Mouse (Mus musculus) forebrain, embryonic 10.5 days (tissue): ENCODE results near the gene Fignl1. TPM values are rescaled to one million over a fixed set of nuclear protein-coding genes. Genes with fewer than 3 reads are reported as not detected.

Source experiments
- DNase-seq: peaks from one replicate; pipeline ENCODE4 v3.0.0-alpha.2; 2017; ENCODE audit warnings: low spot score; ENCODE audit errors: extremely low spot score
- H3K27ac ChIP-seq: fragments of 300-500 bp; sonication (generic); 2 replicates; pipeline ENCODE4 v1.5.1; 2016; ENCODE audit warnings: mild to moderate bottlenecking
- H3K27me3 ChIP-seq: fragments of 300-500 bp; sonication (generic); 2 replicates; pipeline ENCODE4 v1.6.1; 2016; ENCODE audit warnings: mild to moderate bottlenecking; ENCODE audit not compliant: poor library complexity, severe bottlenecking
- H3K36me3 ChIP-seq: fragments of 300-500 bp; sonication (generic); replicated peaks from 2 replicates; pipeline ENCODE4 v1.6.1; 2016; ENCODE audit warnings: mild to moderate bottlenecking, moderate library complexity
- H3K4me1 ChIP-seq: fragments of 300-500 bp; sonication (generic); 2 replicates; pipeline ENCODE4 v1.6.1; 2016
- H3K4me3 ChIP-seq: fragments of 300-500 bp; sonication (generic); 2 replicates; pipeline ENCODE4 v1.5.1; 2016; ENCODE audit warnings: mild to moderate bottlenecking, moderate library complexity
- H3K9me3 ChIP-seq: fragments of 300-500 bp; sonication (generic); 2 replicates; pipeline ENCODE4 v1.6.1; 2016; ENCODE audit warnings: mild to moderate bottlenecking, moderate library complexity
- WGBS: fragments of 180-500 bp; shearing (Covaris S2); methylation state at CpG from one replicate; pipeline ENCODE4 v1.1.7; 2016; 5-methylcytosine and 5-hydroxymethylcytosine counted together
- polyA plus RNA-seq: library from polyadenylated mRNA; unstranded; fragments of >200 nt; fragmentation: Nextera tagmentation; extraction: Ambion mirVana; gene quantifications from 2 replicates; pipeline ENCODE4 v1.2.1, GENCODE M21; 2016

Gene Fignl1
- polyA plus RNA-seq, 1 experiment from 2014 or later: 101 TPM

DNA sequence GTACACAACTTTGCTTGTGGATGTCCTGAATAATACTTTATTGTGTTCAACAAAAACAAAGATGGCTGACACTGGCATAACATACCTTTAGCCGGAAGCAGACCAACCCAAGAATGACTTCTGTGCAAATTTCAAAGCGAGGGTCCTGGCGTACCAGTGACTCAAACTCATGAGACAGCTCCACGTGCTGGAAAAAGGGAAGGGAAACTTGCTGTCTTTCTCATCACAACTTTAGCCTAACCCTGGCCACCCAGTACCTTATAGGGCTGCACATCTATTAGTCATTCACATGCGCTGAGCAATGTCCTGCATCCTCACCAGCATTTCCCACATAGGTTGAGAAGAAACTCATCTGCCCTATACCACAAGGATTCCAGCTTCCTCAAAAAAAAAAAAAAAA, 10.4 kb upstream of the Fignl1 start:
- DNase-seq: no peak
- Histone ChIP-seq H3K4me3 (no peak overlapping the region), H3K36me3 (no peaks in the 10 kb centered on the region), H3K4me1 (peaks cover 45% of the 10 kb centered on the region), H3K27ac (no peak overlapping the region), H3K27me3 (0 out of 2 replicates have a peak, but pooled peaks cover 9% of the 10 kb centered on the region), H3K9me3 (no peaks in the 10 kb centered on the region)
- WGBS: 90% methylated on average over 5 of the region's 5 CpGs

DNA sequence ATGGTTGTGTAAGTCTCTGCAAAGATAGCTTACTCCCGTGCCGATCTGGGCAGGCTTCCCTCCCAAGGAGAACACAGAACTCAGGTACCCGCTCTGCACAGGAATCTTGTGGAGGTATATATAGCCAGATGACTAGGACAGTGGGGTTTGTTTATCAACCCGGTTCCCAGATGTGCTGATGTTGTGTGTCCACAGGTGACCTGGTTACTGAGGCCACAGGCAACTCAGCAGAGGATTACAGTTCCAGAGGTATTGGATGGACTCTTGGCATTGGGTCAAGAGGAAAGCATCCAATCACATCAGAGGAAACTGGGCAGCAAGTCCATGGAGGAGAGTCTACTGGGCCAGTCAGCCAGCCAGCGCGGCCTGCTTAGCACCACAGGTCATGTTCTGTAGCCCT, 10.0 kb upstream of the Fignl1 start:
- Histone ChIP-seq H3K27ac (no peak overlapping the region; the same call in 1 of the 2 replicates), H3K4me1 (peaks cover 40% of the 10 kb centered on the region), H3K9me3 (no peaks in the 10 kb centered on the region), H3K36me3 (no peaks in the 10 kb centered on the region), H3K27me3 (0 out of 2 replicates have a peak, but pooled peaks cover 5% of the 10 kb centered on the region), H3K4me3 (no peak overlapping the region)
- DNase-seq: no peak
- WGBS: 91% methylated on average over 6 of the region's 6 CpGs

DNA sequence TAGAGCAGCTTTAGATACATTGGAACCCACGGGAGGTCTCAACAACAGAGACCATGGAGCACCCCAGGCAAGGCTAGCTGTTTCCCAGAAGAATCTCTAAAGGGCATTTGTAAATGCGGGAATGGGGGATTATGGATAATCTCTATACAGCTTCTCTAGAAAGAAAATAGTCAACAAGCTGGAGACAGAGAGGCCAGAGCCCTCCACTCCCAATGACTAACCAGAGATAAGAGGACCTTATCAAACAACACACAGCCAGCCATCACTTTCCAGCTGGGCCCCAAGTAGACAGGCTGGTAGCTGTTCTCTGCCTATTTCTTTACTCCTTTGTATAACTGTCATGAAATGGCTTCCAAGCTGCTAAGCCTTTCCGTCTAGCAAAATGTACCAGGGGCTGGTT, 7.0 kb upstream of the Fignl1 start:
- H3K36me3 ChIP-seq: no peaks in the 10 kb centered on the region
- H3K4me1 ChIP-seq: peaks cover 25% of the 10 kb centered on the region
- H3K4me3 ChIP-seq: no peak overlapping the region
- 0 out of 2 replicates have a peak, but pooled peaks cover 3% of the 10 kb centered on the region for H3K27me3 ChIP-seq
- H3K9me3 ChIP-seq: no peaks in the 10 kb centered on the region
- peak overlapping the region; percentile 51 for H3K27ac ChIP-seq
- WGBS: 72% methylated on average over 3 of the region's 3 CpGs
- no peak for DNase-seq

DNA sequence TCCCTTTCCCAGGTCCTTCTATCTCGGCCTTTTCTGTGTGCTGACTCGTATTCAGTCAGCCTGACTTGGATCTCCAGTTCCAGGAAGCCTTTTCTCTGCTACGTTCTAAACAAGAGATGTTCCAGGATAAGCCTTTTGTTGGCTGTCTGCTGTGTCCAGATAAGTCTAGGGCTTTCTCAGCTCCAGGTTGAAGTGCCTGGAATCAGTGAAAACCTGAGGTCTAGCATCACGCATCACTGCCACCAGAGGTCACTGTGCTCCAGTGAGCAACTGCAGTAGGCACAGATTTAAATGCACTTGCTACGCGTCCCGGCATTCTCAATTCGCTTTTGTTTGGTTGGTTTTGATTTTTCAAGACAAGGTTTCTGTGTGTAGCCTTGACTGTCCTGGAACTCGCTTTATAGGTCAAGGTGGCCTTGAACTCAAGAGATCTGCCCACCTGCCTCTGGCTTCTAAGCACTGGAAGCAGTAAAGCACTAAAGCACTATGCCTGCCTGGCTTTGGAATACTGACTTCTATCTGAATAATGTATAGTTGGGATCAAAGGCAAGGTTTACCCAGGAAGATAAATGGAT, 3.2 kb upstream of the Fignl1 start:
- WGBS: 22% methylated on average over 9 of the region's 9 CpGs
- Histone ChIP-seq H3K36me3 (peaks cover under 1% of the 10 kb centered on the region; the same call in 1 of the 2 replicates), H3K4me1 (peaks cover 54% of the 10 kb centered on the region), H3K27me3 (0 out of 2 replicates have a peak, but pooled peaks cover 3% of the 10 kb centered on the region), H3K9me3 (no peaks in the 10 kb centered on the region), H3K4me3 (no peak overlapping the region), H3K27ac (peak overlapping the region; percentile 73)
- DNase-seq: peak; percentile 83

DNA sequence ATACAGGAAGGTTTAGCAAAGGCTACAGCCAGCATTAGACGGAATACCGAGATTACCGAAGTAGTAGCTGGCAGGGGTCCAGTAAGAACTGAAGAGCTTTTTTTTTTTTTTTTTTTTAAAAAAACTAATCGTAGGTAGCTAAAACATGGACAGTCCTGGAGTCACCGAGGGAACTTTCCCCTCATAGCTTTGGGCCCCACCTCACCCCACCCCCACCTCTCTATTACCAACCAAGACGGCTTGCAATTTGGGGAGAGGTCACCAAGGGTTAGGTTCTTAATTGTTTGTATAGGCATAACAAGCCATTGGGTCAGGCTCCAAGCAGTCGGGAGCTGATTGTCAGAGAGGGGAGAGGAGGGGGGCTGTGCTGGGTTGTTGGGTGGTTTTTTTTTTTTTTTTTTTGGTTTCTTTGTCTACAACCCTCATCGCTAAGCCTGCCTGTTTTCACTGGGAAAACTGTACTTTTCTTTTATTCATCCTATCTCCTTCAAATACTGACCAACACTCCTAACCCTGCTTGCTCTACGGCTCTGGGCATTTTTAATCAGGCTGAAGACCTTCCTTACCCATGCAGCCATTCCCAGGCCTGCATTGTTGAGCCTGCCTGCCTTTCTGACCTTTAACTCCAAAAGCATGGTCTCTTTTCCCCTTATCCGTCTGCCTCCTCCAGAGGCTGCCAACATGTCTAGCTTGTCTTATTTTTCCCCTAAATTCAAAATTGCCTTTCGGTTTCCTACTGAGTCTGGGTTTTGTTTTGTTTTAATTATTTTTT, 828 bp upstream of the Fignl1 start:
- peak; percentile 78 for DNase-seq
- Histone ChIP-seq H3K4me3 (peak overlapping the region; percentile 74), H3K36me3 (peaks cover 24% of the 10 kb centered on the region), H3K27me3 (no peaks in the 10 kb centered on the region), H3K9me3 (no peaks in the 10 kb centered on the region), H3K4me1 (peaks cover 52% of the 10 kb centered on the region), H3K27ac (peak overlapping the region; percentile 100)
- WGBS: under 1% methylated on average over 11 of the region's 11 CpGs

DNA sequence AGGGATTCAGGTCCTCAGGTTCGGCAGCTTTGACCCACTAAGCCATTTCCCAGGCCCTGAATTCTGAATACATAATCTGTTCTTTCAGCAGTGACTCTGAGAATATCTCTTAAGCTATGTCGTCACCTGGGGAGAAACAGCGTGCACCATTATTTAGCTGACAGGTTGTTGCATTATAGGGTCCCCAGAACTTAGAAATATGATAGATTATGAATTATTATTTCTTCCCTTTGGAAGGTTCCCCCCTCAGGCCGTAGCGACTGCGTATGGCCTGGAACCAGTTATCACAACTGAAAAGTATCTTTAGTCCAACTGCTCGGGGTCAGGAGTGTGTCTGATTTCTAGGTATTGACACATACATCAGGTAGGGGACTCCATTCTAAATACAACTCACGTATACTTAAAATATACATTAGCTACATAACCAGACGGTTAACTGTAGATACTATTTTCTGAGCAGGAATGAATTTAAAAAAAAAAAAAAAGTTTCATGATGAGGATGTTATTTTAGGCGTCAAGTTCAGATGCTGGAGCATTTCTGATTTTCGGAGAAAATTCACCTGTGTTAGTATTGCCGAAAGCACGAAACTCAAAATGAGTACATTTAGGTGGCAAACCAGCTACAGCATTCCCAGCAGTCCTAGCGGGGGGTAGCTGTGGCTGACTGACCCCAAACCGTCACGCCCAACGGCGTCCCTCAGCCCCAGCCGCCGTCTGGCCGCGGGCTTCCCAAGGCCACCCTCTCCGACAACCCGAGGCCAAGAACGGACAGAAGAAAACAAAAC, 535 bp downstream of the Fignl1 start:
- Histone ChIP-seq H3K27me3 (no peaks in the 10 kb centered on the region), H3K36me3 (peaks cover 37% of the 10 kb centered on the region), H3K27ac (peak overlapping the region; percentile 100), H3K4me1 (peaks cover 52% of the 10 kb centered on the region), H3K9me3 (no peaks in the 10 kb centered on the region), H3K4me3 (peak overlapping the region; percentile 74)
- WGBS: 15% methylated on average over 25 of the region's 25 CpGs
- DNase-seq: no peak

DNA sequence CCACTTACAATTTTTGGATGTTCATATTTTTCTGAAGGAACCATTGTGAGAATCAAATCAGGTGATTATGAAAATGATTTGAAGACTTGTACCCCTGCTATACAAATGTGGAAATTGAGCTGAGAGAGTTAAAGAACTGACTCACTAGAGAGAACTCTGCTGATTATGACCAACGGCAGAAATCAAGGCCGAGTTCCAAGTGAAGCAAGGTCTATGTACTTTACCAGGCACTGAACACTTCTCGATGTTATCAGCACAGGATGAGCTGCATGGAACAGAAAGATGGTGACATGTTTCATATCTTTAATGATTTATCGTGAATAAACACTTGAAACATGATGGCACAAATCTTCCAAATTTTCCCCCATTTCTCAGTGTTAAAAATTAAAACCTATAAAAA, 2.8 kb downstream of the Fignl1 start:
- Histone ChIP-seq H3K4me3 (no peak overlapping the region), H3K9me3 (no peaks in the 10 kb centered on the region), H3K4me1 (peaks cover 38% of the 10 kb centered on the region), H3K27me3 (no peaks in the 10 kb centered on the region), H3K27ac (no peak overlapping the region), H3K36me3 (peaks cover 60% of the 10 kb centered on the region)
- DNase-seq: no peak
- 93% methylated on average over 4 of the region's 4 CpGs for whole genome bisulfite sequencing

DNA sequence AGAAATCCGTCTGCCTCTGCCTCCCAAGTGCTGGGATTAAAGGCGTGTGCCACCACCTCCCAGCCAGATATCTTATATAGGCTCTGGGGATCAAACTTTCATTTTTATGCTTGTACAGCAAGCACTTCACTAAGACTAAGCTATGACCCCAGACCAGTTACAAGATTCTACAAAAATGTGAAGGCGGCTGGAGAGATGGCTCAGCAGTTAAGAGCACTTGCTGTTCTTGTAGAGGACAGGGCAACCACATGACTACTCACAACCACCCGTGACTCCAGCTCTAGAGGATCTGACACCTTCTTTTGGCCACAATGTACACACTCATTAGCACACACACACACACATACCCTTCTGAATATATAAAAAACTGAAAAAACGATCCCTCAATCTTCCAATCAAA, 4.3 kb downstream of the Fignl1 start:
- WGBS: 93% methylated on average over 5 of the region's 5 CpGs
- H3K36me3 ChIP-seq: peaks cover 76% of the 10 kb centered on the region
- H3K9me3 ChIP-seq: no peaks in the 10 kb centered on the region
- no peaks in the 10 kb centered on the region for H3K27me3 ChIP-seq
- DNase-seq: no peak
- peaks cover 23% of the 10 kb centered on the region for H3K4me1 ChIP-seq
- no peak overlapping the region for H3K27ac ChIP-seq
- no peak overlapping the region for H3K4me3 ChIP-seq

DNA sequence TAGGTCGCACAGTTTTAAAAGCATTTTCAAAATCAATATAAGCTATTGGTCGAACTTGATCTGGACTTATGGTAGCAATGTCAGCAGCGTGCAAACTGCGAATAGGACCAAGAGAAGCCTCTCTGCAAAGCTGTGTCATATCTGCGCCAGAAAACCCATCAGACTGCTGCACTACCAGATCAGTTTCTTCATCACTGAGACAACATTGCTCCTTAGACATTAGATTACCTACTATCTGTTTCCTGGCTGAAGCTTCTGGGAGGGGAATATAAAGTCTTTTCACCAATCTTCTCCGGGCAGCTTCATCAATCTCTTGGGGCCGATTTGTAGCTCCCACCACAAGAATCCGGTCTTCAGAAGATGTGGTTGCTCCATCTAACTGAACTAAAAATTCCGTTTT, 7.7 kb downstream of the Fignl1 start:
- Histone ChIP-seq H3K27me3 (no peaks in the 10 kb centered on the region), H3K4me1 (no peaks in the 10 kb centered on the region), H3K9me3 (no peaks in the 10 kb centered on the region), H3K27ac (no peak overlapping the region), H3K36me3 (peaks cover 98% of the 10 kb centered on the region), H3K4me3 (no peak overlapping the region)
- no peak for DNase-seq
- 95% methylated on average over 9 of the region's 9 CpGs for WGBS

DNA sequence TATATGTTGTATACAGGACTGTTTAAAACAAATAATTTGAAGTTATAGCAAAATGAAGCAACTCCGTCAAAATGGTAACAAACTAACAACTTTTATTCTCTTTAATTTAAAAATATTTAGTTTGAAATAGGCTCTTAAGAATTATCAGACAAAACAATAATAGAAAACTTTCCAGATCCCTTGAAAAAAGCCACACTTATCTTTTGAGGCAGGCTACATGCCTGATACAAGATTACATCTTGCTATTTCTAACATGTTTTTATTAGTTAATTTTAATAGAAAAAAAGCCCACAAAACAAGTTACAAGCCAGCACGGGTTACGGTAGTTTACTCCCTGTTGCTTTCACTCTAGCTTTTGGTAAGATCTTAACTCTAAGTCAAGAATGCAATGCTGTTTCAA, 8.5 kb downstream of the Fignl1 start:
- Histone ChIP-seq H3K27ac (no peak overlapping the region), H3K9me3 (no peaks in the 10 kb centered on the region), H3K36me3 (peaks cover 94% of the 10 kb centered on the region), H3K27me3 (no peaks in the 10 kb centered on the region), H3K4me1 (no peaks in the 10 kb centered on the region), H3K4me3 (no peak overlapping the region)
- WGBS: 97% methylated on average over 3 of the region's 3 CpGs
- DNase-seq: no peak

DNA sequence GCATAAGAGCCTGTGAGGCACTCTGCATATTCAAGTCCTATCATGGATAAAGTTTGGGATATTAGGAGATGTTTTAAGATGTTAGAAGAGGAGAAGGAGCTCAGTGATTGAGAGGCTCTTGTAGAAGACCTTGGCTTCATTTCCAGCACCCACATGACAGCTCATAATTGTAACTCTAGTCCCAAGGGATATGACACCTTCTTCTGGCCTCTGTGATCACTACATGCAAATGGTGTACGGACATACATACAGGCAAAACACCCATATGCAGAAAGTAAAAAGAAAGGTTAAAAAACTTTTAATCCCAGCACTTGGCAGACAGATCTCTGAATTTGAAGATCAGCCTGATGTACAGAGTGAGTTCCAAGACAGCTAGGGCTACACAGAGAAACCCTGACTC, 10.1 kb downstream of the Fignl1 start:
- WGBS: 98% methylated on average over 1 of the region's 1 CpGs
- no peak overlapping the region for H3K4me3 ChIP-seq
- no peak overlapping the region for H3K27ac ChIP-seq
- DNase-seq: no peak
- H3K36me3 ChIP-seq: peaks cover 78% of the 10 kb centered on the region
- no peaks in the 10 kb centered on the region for H3K4me1 ChIP-seq
- no peaks in the 10 kb centered on the region for H3K27me3 ChIP-seq
- H3K9me3 ChIP-seq: no peaks in the 10 kb centered on the region

DNA sequence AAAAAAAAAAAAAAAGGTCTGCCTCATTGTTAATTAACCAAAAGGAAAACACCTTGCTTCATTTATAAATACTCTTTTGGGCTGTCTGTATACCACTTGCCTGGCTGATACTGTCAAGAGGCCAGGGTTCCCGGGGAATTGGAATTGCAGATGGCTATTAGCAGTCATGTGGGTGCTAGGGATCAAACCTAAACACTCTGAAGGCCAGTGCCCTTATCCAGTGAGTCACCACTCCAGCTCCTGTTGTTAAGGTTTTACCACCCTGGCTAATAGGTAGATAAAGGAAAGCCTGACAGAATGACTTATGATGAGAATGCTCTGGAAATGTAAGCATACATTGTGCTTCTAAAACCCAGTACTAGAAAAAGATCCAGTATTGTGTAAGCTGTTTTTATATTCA, 14.1 kb downstream of the Fignl1 start:
- H3K27me3 ChIP-seq: no peaks in the 10 kb centered on the region
- H3K4me1 ChIP-seq: no peaks in the 10 kb centered on the region
- H3K27ac ChIP-seq: no peak overlapping the region
- no peak overlapping the region for H3K4me3 ChIP-seq
- DNase-seq: no peak
- 96% methylated on average over 1 of the region's 1 CpGs for WGBS
- no peaks in the 10 kb centered on the region for H3K9me3 ChIP-seq
- peaks cover 37% of the 10 kb centered on the region for H3K36me3 ChIP-seq

DNA sequence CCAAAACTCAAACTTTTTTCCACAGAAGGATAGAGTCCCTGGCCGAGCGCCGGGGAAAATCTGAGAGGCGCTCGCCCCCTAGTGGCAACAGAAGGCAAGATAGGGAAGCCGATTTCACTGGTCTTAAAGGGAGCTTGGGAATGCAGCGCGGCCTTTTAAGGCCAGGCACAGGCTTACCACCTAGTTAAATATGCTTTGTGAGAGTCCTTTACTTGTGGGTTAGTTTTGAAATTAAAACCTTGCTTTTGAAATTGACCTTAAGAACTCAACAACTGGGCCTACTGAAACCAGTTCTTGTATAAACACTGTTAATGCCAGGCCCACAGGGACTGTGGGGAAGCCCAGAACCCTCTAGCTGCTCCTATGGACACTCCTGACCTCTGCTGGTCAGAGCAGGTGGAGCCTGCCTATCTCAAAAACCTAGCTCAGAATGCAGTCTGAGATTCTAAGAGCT, 20.2 kb downstream of the Fignl1 start:
- Histone ChIP-seq H3K27me3 (no peaks in the 10 kb centered on the region), H3K36me3 (no peaks in the 10 kb centered on the region), H3K27ac (no peak overlapping the region), H3K4me3 (peak overlapping the region; percentile 26), H3K4me1 (no peaks in the 10 kb centered on the region), H3K9me3 (no peaks in the 10 kb centered on the region)
- DNase-seq: peak; percentile 82
- under 1% methylated on average over 8 of the region's 8 CpGs for WGBS
